Mouse (Mus musculus): Measurements from ENCODE around the gene Gm42420. TPM values are rescaled to one million over a fixed set of nuclear protein-coding genes. Genes with fewer than 3 reads are reported as not detected.

Gene Gm42420
- not detected for total RNA-seq (2023)

GRCm38 (mm10) chr6:39585517-39585916 lies at the start of gene Gm42420:
Gene Gm42420, plus strand, starts transcription at chr6:39585753.

GRCm38 (mm10) chr6:39557723-39558261 lies 27.8 kb upstream of the Gm42420 start, which contains the start of gene Dennd2a:
Gene Dennd2a, minus strand, starts transcription at chr6:39557867.

GRCm38 (mm10) chr6:39573791-39574554 lies 11.6 kb upstream of the Gm42420 start, which contains the start of gene Adck2:
Gene Adck2, plus strand, starts transcription at chr6:39573873.

DNA sequence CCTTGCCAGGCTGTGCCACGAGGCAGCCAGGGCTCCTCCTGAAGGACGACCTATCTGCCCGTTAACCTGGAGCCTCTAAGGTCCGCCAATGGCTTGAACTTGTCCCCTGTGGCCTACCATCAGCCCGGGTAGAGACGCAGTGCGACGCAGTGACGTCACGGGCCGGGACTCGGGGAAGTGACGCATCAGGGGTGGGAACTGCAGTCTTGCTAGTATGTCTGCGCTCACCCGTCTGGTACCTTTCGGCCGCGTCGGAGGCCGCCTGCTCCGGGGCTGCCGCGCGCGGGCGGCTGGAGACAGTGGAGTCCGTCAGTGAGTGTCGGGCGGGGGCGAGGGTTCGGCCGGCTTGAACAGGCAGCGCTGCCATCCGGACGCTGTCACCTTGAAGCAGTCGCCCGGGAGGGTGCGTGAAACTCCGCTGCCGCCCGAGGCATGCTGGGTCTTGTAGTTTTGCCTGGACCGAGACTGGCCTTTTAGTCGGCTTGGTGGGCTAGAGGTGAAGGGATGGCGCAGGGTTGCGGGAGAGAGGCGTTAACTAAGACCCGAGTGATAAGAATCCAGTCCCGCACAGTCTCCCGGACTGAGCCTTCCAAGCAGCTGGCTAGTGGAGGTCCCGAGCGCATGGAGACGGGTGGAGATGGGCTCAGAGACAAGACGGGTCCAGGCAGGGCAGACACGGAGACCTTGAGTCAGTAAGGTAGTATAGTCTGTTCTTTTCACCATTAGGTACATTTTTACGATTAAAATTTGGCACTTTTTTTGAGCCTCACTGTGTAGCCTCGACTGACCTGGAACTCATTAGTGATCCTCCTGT lies 7.1 kb downstream of the Gm42420 start, which contains the start of gene Ndufb2:
Ndufb2 (plus strand) TSS at position 174 of the 814 bp plus-strand sequence.

Other genes starting within 250 kb of the Gm42420 start
- 56.2 TPM for gene Slc37a3, start 208.1 kb upstream of the Gm42420 start, total RNA-seq (2023)
- gene Rab19, start 204.6 kb upstream of the Gm42420 start, total RNA-seq (2023): 8.7 TPM
- 123 TPM for gene Mkrn1, start 165.3 kb upstream of the Gm42420 start, total RNA-seq (2023)
- 0.28 TPM for gene Dennd2a, start 27.9 kb upstream of the Gm42420 start, total RNA-seq (2023)
- gene Adck2, start 11.9 kb upstream of the Gm42420 start, total RNA-seq (2023): 40.5 TPM
- 40.3 TPM for gene Ndufb2, start 6.8 kb downstream of the Gm42420 start, total RNA-seq (2023)
- gene Braf, start 139.7 kb downstream of the Gm42420 start, total RNA-seq (2023): 33.2 TPM
- gene Mrps33, start 225.2 kb downstream of the Gm42420 start, total RNA-seq (2023): 32.3 TPM

All from CD8-positive naive resting alpha-beta T cell, adult 57 days (primary cell).